Comparison of ENCODE assay signal across 26 mouse cellular contexts in genomic region chr3:123852889-123853288, GRCm38 (mm10).
DNase-seq lines count a peak whose midpoint lies in the region; ATAC-seq and TF ChIP-seq lines count a peak whose summit lies in the region.
"Had no signal": no experiment of that assay in that cellular context is flagged by ENCODE, and none has a peak within 500 bp of the region (broad histone marks: within the 10 kb centered on the region; RNA-seq: fewer than 3 reads in every experiment).

No protein-coding gene starts in this region.

- H3K4me3 ChIP-seq in forebrain, embryonic 14.5 days (ENCODE audit: low read depth, low read length) = no peak overlapping the region
- H3K4me3 ChIP-seq in forebrain, postnatal 0 days (ENCODE audit: low read depth, low read length) = no peak overlapping the region
- no peak overlapping the region for H3K4me3 ChIP-seq in kidney, embryonic 15.5 days (replicated peaks)
- H3K4me3 ChIP-seq in kidney, postnatal 0 days (replicated peaks; ENCODE audit: low read depth, low read length) = no peak overlapping the region
- H3K4me3 ChIP-seq: embryonic facial prominence, embryonic 13.5 days; embryonic facial prominence, embryonic 15.5 days; erythroblast, embryonic 14.5 days; forebrain, embryonic 10.5 days; forebrain, embryonic 12.5 days; forebrain, embryonic 15.5 days had no signal

- H3K4me2 ChIP-seq in forebrain, embryonic 14.5 days (ENCODE audit: low read length) = no peak overlapping the region
- no peak overlapping the region for H3K4me2 ChIP-seq in forebrain, postnatal 0 days (ENCODE audit: low read depth)
- H3K4me2 ChIP-seq in kidney, embryonic 15.5 days = no peak overlapping the region
- H3K4me2 ChIP-seq in kidney, postnatal 0 days (ENCODE audit: low read length) = no peak overlapping the region
- H3K4me2 ChIP-seq: embryonic facial prominence, embryonic 13.5 days; embryonic facial prominence, embryonic 15.5 days; forebrain, embryonic 12.5 days; forebrain, embryonic 15.5 days had no signal

- ATAC-seq in forebrain, embryonic 14.5 days = no peak
- ATAC-seq in forebrain, postnatal 0 days = no peak
- peak; percentile 49; the same call in 1 of the 2 replicates for ATAC-seq in kidney, embryonic 15.5 days (replicated peaks; ENCODE audit: low FRiP score)
- peak; percentile 49; the same call in 1 of the 2 replicates for ATAC-seq in kidney, postnatal 0 days (replicated peaks; ENCODE audit: low FRiP score, low read depth)
- ATAC-seq: CD4-positive, CD25-positive, alpha-beta regulatory T cell, adult 4 months; forebrain, embryonic 15.5 days had no signal

- H3K9ac ChIP-seq in forebrain, embryonic 14.5 days (ENCODE audit: low read length) = no peak overlapping the region
- no peak overlapping the region for H3K9ac ChIP-seq in forebrain, postnatal 0 days
- no peak overlapping the region for H3K9ac ChIP-seq in kidney, embryonic 15.5 days
- no peak overlapping the region for H3K9ac ChIP-seq in kidney, postnatal 0 days (ENCODE audit: low read depth, low read length)
- H3K9ac ChIP-seq: embryonic facial prominence, embryonic 13.5 days; embryonic facial prominence, embryonic 15.5 days; forebrain, embryonic 12.5 days; forebrain, embryonic 15.5 days had no signal

- no peaks in the 10 kb centered on the region for H3K4me1 ChIP-seq in forebrain, embryonic 14.5 days (ENCODE audit: control insufficient read depth, insufficient read depth, low read length)
- no peaks in the 10 kb centered on the region for H3K4me1 ChIP-seq in forebrain, postnatal 0 days (ENCODE audit: insufficient read depth)
- no peaks in the 10 kb centered on the region for H3K4me1 ChIP-seq in kidney, embryonic 15.5 days
- H3K4me1 ChIP-seq in kidney, postnatal 0 days (replicated peaks; ENCODE audit: insufficient read depth, low read length) = no peaks in the 10 kb centered on the region
- H3K4me1 ChIP-seq: embryonic facial prominence, embryonic 13.5 days; embryonic facial prominence, embryonic 15.5 days; forebrain, embryonic 10.5 days; forebrain, embryonic 12.5 days; forebrain, embryonic 15.5 days had no signal

- H3K9me3 ChIP-seq in forebrain, embryonic 14.5 days (replicated peaks; ENCODE audit: control insufficient read depth, low read length) = no peaks in the 10 kb centered on the region
- no peaks in the 10 kb centered on the region for H3K9me3 ChIP-seq in forebrain, postnatal 0 days (ENCODE audit: low read length)
- no peaks in the 10 kb centered on the region for H3K9me3 ChIP-seq in kidney, embryonic 15.5 days (replicated peaks)
- H3K9me3 ChIP-seq in kidney, postnatal 0 days (replicated peaks; ENCODE audit: low read length) = no peaks in the 10 kb centered on the region
- H3K9me3 ChIP-seq: embryonic facial prominence, embryonic 13.5 days; embryonic facial prominence, embryonic 15.5 days; forebrain, embryonic 10.5 days; forebrain, embryonic 12.5 days; forebrain, embryonic 15.5 days had no signal

- peak; percentile 5 for DNase-seq in forebrain, embryonic 14.5 days (ENCODE audit: low spot score)
- no peak for DNase-seq in forebrain, postnatal 0 days
- DNase-seq in kidney, adult 11 months = no peak
- DNase-seq in kidney, postnatal 0 days (ENCODE audit: low spot score) = no peak
- no peak for DNase-seq in kidney, postnatal 4 days
- DNase-seq: adrenal gland, adult 2 months; adrenal gland, postnatal 10 days; adrenal gland, postnatal 25 days; B cell, adult 2 months; cerebellum, adult 11 months; cerebellum, adult 18-20 months; cerebellum, adult 8-10 months; cerebellum, adult 9-11 months; cerebellum, postnatal 14 days; cerebellum, postnatal 36 days; embryo, embryonic 11 days had no signal

- no peaks in the 10 kb centered on the region for H3K36me3 ChIP-seq in forebrain, embryonic 14.5 days (ENCODE audit: control insufficient read depth, insufficient read depth, low read length)
- H3K36me3 ChIP-seq in forebrain, postnatal 0 days (ENCODE audit: insufficient read depth) = no peaks in the 10 kb centered on the region
- H3K36me3 ChIP-seq in kidney, embryonic 15.5 days = no peaks in the 10 kb centered on the region
- no peaks in the 10 kb centered on the region for H3K36me3 ChIP-seq in kidney, postnatal 0 days (ENCODE audit: insufficient read depth, low read length)
- H3K36me3 ChIP-seq: embryonic facial prominence, embryonic 13.5 days; embryonic facial prominence, embryonic 15.5 days; forebrain, embryonic 10.5 days; forebrain, embryonic 12.5 days; forebrain, embryonic 15.5 days; G1E had no signal

- H3K27me3 ChIP-seq in forebrain, embryonic 14.5 days (replicated peaks; ENCODE audit: control insufficient read depth, insufficient read depth, low read length) = no peaks in the 10 kb centered on the region
- no peaks in the 10 kb centered on the region for H3K27me3 ChIP-seq in forebrain, postnatal 0 days (ENCODE audit: insufficient read depth, low read length)
- no peaks in the 10 kb centered on the region for H3K27me3 ChIP-seq in kidney, embryonic 15.5 days
- H3K27me3 ChIP-seq in kidney, postnatal 0 days (ENCODE audit: insufficient read depth, low read length) = no peaks in the 10 kb centered on the region
- H3K27me3 ChIP-seq: CH12.LX; embryonic facial prominence, embryonic 13.5 days; embryonic facial prominence, embryonic 15.5 days; forebrain, embryonic 12.5 days; forebrain, embryonic 15.5 days had no signal

- H3K27ac ChIP-seq in forebrain, embryonic 14.5 days (ENCODE audit: low read depth, low read length) = no peak overlapping the region
- H3K27ac ChIP-seq in forebrain, postnatal 0 days (ENCODE audit: low read depth, low read length) = no peak overlapping the region
- H3K27ac ChIP-seq in kidney, embryonic 15.5 days = no peak overlapping the region
- no peak overlapping the region for H3K27ac ChIP-seq in kidney, postnatal 0 days
- H3K27ac ChIP-seq: embryonic facial prominence, embryonic 13.5 days; embryonic facial prominence, embryonic 15.5 days; forebrain, embryonic 10.5 days; forebrain, embryonic 12.5 days; forebrain, embryonic 15.5 days had no signal

- 78% methylated on average over 3 of the region's 3 CpGs for WGBS in forebrain, embryonic 14.5 days
- WGBS in forebrain, postnatal 0 days = 78% methylated on average over 3 of the region's 3 CpGs
- 82% methylated on average over 3 of the region's 3 CpGs for WGBS in kidney, embryonic 15.5 days
- 77% methylated on average over 3 of the region's 3 CpGs for WGBS in kidney, postnatal 0 days

- TF ChIP-seq CTCF in forebrain, postnatal 0 days (IDR thresholded peaks at IDR 0.05; ENCODE audit: low read depth) = no peak
- no peak for TF ChIP-seq CTCF in kidney, postnatal 0 days (IDR thresholded peaks at IDR 0.05; ENCODE audit: low read depth)

Comparison
In these comparisons a context has a peak if more than half of its experiments do, and no peak if none do; other contexts are left out.
1. ATAC-seq: peak in kidney, embryonic 15.5 days (single experiment) and kidney, postnatal 0 days (single experiment); none in forebrain, embryonic 14.5 days (single experiment) and forebrain, postnatal 0 days (single experiment).